Mouse (Mus musculus) heart, postnatal 0 days (tissue): ENCODE measurements around the gene Dync1li1.

Experiments used
- CTCF ChIP-seq: IDR thresholded peaks from 2 replicates; pipeline ENCODE4 v1.5.1; 2016; ENCODE audit warnings: antibody characterized with exemption, control low read depth, low read depth
- EP300 ChIP-seq: IDR thresholded peaks from 2 replicates; pipeline ENCODE4 v1.6.1; 2016; ENCODE audit warnings: antibody characterized with exemption, low read depth

- TF ChIP-seq CTCF (no peak), EP300 (no peak)
These were observed 83.0 kb downstream of the Dync1li1 start for GRCm38 (mm10) chr9:114771565-114771964.
